Mouse (Mus musculus): ENCODE results near the gene Cpa3.

DNA sequence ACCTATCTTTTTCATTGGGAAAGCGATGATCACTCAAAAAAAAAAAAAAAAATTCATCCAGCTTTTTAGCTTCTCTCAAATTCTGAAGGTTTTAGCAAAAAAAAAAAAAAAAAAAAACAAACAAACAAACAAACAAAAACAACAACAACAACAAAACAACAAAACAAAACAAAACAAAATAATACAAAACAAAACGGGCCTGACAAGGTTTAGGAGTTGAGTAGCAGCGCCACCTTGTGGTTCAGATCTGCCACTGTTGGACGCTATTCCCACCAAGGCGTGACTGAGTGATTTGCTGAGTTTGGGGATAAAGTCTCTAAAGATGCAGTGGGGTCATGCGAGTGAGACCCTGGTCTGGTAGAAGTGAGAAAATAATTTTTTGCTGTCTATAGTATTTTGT, 43.1 kb downstream of the Cpa3 start:
- 0 out of 2 replicates have a peak, but pooled peaks have one; percentile 23 for TF ChIP-seq MAFK (IDR thresholded peaks at IDR 0.05; ENCODE audit: insufficient read depth, low read depth, low read length)
- TF ChIP-seq ZC3H11A (IDR thresholded peaks at IDR 0.05; ENCODE audit: borderline replicate concordance, low read depth, low read length): peak; percentile 82; the same call in 1 of the 2 replicates
- no peak for TF ChIP-seq CHD2 (IDR thresholded peaks at IDR 0.05; ENCODE audit: low read depth, low read length)
- no peak for TF ChIP-seq HCFC1 (IDR thresholded peaks at IDR 0.05; ENCODE audit: borderline replicate concordance, insufficient read depth, low read length)
- peak; percentile 91 for TF ChIP-seq ZNF384 (IDR thresholded peaks at IDR 0.05; ENCODE audit: low read depth, low read length)
